Mouse (Mus musculus): ENCODE results near the gene Prr12. TPM values are rescaled to one million over a fixed set of nuclear protein-coding genes. Genes with fewer than 3 reads are reported as not detected.
A peak's percentile ranks its signal among the peaks of the same experiment; 100 is the strongest.
"Not testable (repeated sequence)": the region's sequence is repeated elsewhere in the genome, so short reads cannot be mapped to it uniquely, and the experiment has no call there.

The Prr12 gene
- total RNA-seq (2021), result 10 to 100 TPM; 47.7 to 59.7 TPM
- long read RNA-seq, experiment 1, partial matches to known transcripts, result 3 of 4 reads
- long read RNA-seq, experiment 1, other reads (novel, unspliced or antisense), result 1 of 4 reads
- long read RNA-seq, experiment 2, partial matches to known transcripts, result 2 of 5 reads
- long read RNA-seq, experiment 2, other reads (novel, unspliced or antisense), result 2 of 5 reads

- no peak for DNase-seq
Observed at GRCm38 (mm10) chr7:45052862-45053116, at the start of gene Prr12. Gene Prr12 (minus strand): TSS chr7:45052881.

GRCm38 (mm10) chr7:45102441-45102840 lies 49.8 kb upstream of the Prr12 start:
- DNase-seq, result no peak

GRCm38 (mm10) chr7:45100046-45100445 lies 47.4 kb upstream of the Prr12 start:
- peak; percentile 66 to 72 for DNase-seq

GRCm38 (mm10) chr7:45098541-45099240 lies 46.0 kb upstream of the Prr12 start:
- no peak for DNase-seq

GRCm38 (mm10) chr7:45097479-45097878 lies 44.8 kb upstream of the Prr12 start:
- no peak for DNase-seq

GRCm38 (mm10) chr7:45095965-45096364 lies 43.3 kb upstream of the Prr12 start:
- DNase-seq, result not testable (repeated sequence)

GRCm38 (mm10) chr7:45095367-45095766 lies 42.7 kb upstream of the Prr12 start:
- DNase-seq, result no peak

GRCm38 (mm10) chr7:45094121-45094520 lies 41.4 kb upstream of the Prr12 start:
- no peak for DNase-seq

- DNase-seq, result no peak
Observed at GRCm38 (mm10) chr7:45093516-45093905, 40.8 kb upstream of the Prr12 start.

GRCm38 (mm10) chr7:45092828-45093515 lies 40.3 kb upstream of the Prr12 start:
- DNase-seq, result no peak

- peak; percentile 75 to 86 for DNase-seq
Observed at GRCm38 (mm10) chr7:45092048-45092447, 39.4 kb upstream of the Prr12 start, which contains the start of gene Rcn3. Gene Rcn3 (minus strand): TSS chr7:45092221.

- DNase-seq, result no peak
Observed at GRCm38 (mm10) chr7:45091001-45091990, 38.6 kb upstream of the Prr12 start.

- DNase-seq, result no peak
Observed at GRCm38 (mm10) chr7:45090251-45090977, 37.7 kb upstream of the Prr12 start.

GRCm38 (mm10) chr7:45088597-45088996 lies 35.9 kb upstream of the Prr12 start:
- DNase-seq, result no peak

- DNase-seq, result no peak
Observed at GRCm38 (mm10) chr7:45086084-45086483, 33.4 kb upstream of the Prr12 start.

GRCm38 (mm10) chr7:45083300-45083890 lies 30.7 kb upstream of the Prr12 start:
- DNase-seq, result no peak

- DNase-seq, result peak in 1 of 2 experiments; percentile 56
Observed at GRCm38 (mm10) chr7:45082401-45083299, 30.0 kb upstream of the Prr12 start.

GRCm38 (mm10) chr7:45081016-45081415 lies 28.3 kb upstream of the Prr12 start:
- no peak for DNase-seq

GRCm38 (mm10) chr7:45079856-45080255 lies 27.2 kb upstream of the Prr12 start:
- peak; percentile 92 for DNase-seq

- peak; percentile 85 to 87 for DNase-seq
Observed at GRCm38 (mm10) chr7:45078513-45078912, 25.8 kb upstream of the Prr12 start.

Measured in adrenal gland, postnatal 36 days (tissue).